Mouse (Mus musculus): ENCODE measurements around the gene Foxa3. TPM values are rescaled to one million over a fixed set of nuclear protein-coding genes. Genes with fewer than 3 reads are reported as not detected.

The Foxa3 gene
- polyA plus RNA-seq, 1 experiment from 2014 or later: 0.17 TPM

DNA sequence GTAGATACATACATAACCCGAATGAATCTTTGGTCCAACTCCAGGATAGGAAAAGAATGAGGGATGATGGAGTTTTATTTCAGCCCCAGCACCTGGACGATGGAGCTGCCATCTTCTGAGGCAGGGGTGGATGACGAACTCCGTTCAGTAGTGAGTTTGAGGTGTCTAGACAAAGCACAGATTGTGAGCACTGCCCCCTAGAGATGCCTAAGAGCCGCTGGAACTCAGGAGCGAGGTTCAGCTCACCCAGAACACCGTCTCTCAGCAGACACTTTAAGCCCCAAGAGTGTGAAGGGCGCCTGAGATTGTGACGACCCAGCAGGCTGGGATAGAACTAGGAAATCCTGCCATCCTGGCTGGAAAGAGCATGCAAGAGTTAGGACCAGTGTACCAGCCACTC lies 24.5 kb downstream of the Foxa3 start:
- no peak overlapping the region for H3K4me2 ChIP-seq (ENCODE audit: low read depth, low read length)
- 46% methylated on average over 9 of the region's 9 CpGs for WGBS
- ATAC-seq (replicated peaks; ENCODE audit: extremely low read depth, insufficient read depth, low FRiP score): no peak
- H3K36me3 ChIP-seq (ENCODE audit: control insufficient read depth, insufficient read depth): peaks cover 6% of the 10 kb centered on the region; the same call in 1 of the 2 replicates
- H3K4me3 ChIP-seq (ENCODE audit: low read length): no peak overlapping the region
- peaks cover 1% of the 10 kb centered on the region; the same call in 1 of the 2 replicates for H3K27me3 ChIP-seq (ENCODE audit: control insufficient read depth, insufficient read depth, low read length)
- H3K4me1 ChIP-seq (ENCODE audit: control insufficient read depth, insufficient read depth, low read length): peaks cover 20% of the 10 kb centered on the region
- H3K27ac ChIP-seq (ENCODE audit: low read length): no peak overlapping the region
- no peak overlapping the region for H3K9ac ChIP-seq (ENCODE audit: low read length)
- no peaks in the 10 kb centered on the region for H3K9me3 ChIP-seq (replicated peaks; ENCODE audit: control insufficient read depth, low read length)

- H3K4me2 ChIP-seq (ENCODE audit: low read depth, low read length): no peak overlapping the region
- H3K27ac ChIP-seq (ENCODE audit: low read length): no peak overlapping the region
- peaks cover 10% of the 10 kb centered on the region; the same call in 1 of the 2 replicates for H3K4me1 ChIP-seq (ENCODE audit: control insufficient read depth, insufficient read depth, low read length)
- ATAC-seq (replicated peaks; ENCODE audit: extremely low read depth, insufficient read depth, low FRiP score): no peak
- peaks cover 6% of the 10 kb centered on the region; the same call in 1 of the 2 replicates for H3K36me3 ChIP-seq (ENCODE audit: control insufficient read depth, insufficient read depth)
- H3K27me3 ChIP-seq (ENCODE audit: control insufficient read depth, insufficient read depth, low read length): peaks cover 15% of the 10 kb centered on the region
- H3K9ac ChIP-seq (ENCODE audit: low read length): no peak overlapping the region
- H3K9me3 ChIP-seq (replicated peaks; ENCODE audit: control insufficient read depth, low read length): no peaks in the 10 kb centered on the region
- no peak overlapping the region for H3K4me3 ChIP-seq (ENCODE audit: low read length)
- 88% methylated on average over 5 of the region's 5 CpGs for WGBS
These were observed 30.3 kb downstream of the Foxa3 start for GRCm38 (mm10) chr7:18993036-18993435.

DNA sequence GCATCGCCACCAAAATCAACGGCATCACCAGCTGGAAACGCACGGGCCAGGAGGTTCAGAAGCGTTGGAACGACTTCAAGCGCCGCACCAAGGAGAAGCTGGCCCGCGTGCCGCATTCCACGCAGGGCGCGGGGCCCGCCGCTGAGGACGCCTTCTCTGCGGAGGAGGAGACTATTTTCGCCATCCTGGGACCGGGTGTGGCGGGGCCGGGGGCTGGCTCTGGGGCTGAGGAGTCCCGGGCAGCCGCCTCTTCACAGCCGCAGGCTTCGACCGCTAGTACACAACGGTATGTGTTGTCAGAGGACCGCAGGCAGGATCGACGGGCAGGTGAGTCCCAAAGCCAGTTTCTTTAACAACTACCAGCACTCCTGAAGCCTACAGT lies 31.1 kb downstream of the Foxa3 start:
- Histone ChIP-seq H3K27me3 (ENCODE audit: control insufficient read depth, insufficient read depth, low read length) (peaks cover 15% of the 10 kb centered on the region), H3K27ac (ENCODE audit: low read length) (no peak overlapping the region), H3K9me3 (replicated peaks; ENCODE audit: control insufficient read depth, low read length) (no peaks in the 10 kb centered on the region), H3K9ac (ENCODE audit: low read length) (peak overlapping the region; percentile 64), H3K4me1 (ENCODE audit: control insufficient read depth, insufficient read depth, low read length) (peaks cover 10% of the 10 kb centered on the region; the same call in 1 of the 2 replicates), H3K4me2 (ENCODE audit: low read depth, low read length) (peak overlapping the region; percentile 78), H3K36me3 (ENCODE audit: control insufficient read depth, insufficient read depth) (peaks cover 6% of the 10 kb centered on the region; the same call in 1 of the 2 replicates), H3K4me3 (ENCODE audit: low read length) (peak overlapping the region; percentile 46)
- WGBS: 2% methylated on average over 31 of the region's 31 CpGs
- no peak for ATAC-seq (replicated peaks; ENCODE audit: extremely low read depth, insufficient read depth, low FRiP score)

GRCm38 (mm10) chr7:18991660-18992293 lies 31.6 kb downstream of the Foxa3 start:
- H3K4me2 ChIP-seq (ENCODE audit: low read depth, low read length): peak overlapping the region; percentile 78
- peaks cover 6% of the 10 kb centered on the region; the same call in 1 of the 2 replicates for H3K36me3 ChIP-seq (ENCODE audit: control insufficient read depth, insufficient read depth)
- peak overlapping the region; percentile 46 for H3K4me3 ChIP-seq (ENCODE audit: low read length)
- peaks cover 10% of the 10 kb centered on the region; the same call in 1 of the 2 replicates for H3K4me1 ChIP-seq (ENCODE audit: control insufficient read depth, insufficient read depth, low read length)
- no peaks in the 10 kb centered on the region for H3K9me3 ChIP-seq (replicated peaks; ENCODE audit: control insufficient read depth, low read length)
- H3K27ac ChIP-seq (ENCODE audit: low read length): no peak overlapping the region
- 0 out of 2 replicates have a peak, but pooled peaks have one; percentile 0 for ATAC-seq (replicated peaks; ENCODE audit: extremely low read depth, insufficient read depth, low FRiP score)
- WGBS: 2% methylated on average over 59 of the region's 59 CpGs
- peaks cover 15% of the 10 kb centered on the region for H3K27me3 ChIP-seq (ENCODE audit: control insufficient read depth, insufficient read depth, low read length)
- H3K9ac ChIP-seq (ENCODE audit: low read length): peak overlapping the region; percentile 64

DNA sequence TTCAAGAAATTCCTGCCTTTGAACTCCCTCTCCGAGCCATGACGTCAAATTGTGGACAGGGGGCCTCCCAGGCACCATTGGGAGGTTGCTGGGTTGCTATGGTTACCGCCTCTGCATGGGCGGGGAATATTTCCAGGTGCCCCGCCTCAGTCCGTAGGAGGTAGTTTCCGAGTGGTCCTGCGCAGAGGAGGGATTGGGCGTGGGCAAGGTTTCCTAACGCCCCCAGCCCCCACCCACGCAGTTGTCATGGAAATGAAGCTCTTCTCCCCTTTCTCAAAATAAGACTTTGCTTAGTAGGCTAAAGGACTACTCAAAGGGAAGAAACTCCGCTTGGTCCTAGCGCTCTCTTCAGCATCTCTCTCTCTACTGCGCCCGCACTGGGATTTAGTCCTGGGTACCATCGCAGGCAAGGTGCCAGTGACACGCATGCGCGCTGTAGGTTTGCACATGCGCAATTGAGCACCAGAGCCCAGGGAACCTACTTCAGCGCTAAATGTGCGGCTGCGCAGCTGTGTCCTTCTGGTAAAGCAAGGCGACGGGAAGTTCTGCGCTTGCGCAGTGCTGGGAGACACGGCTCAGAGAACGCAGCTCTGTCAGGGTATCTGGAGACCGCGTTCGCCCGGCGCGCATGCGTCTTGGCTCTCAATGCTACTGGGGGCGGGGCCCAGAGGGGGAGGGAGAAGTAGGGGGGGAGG lies 32.6 kb downstream of the Foxa3 start, which contains the start of gene Mypop:
Gene Mypop, plus strand, starts transcription at position 645 of the 695 bp plus-strand sequence.
- Histone ChIP-seq H3K4me2 (ENCODE audit: low read depth, low read length) (peak within 1 kb of the TSS; percentile 78), H3K36me3 (ENCODE audit: control insufficient read depth, insufficient read depth) (peaks cover 3% of the 10 kb centered on the region; the same call in 1 of the 2 replicates), H3K27ac (ENCODE audit: low read length) (peak within 1 kb of the TSS; percentile 69), H3K4me1 (ENCODE audit: control insufficient read depth, insufficient read depth, low read length) (peaks cover 10% of the 10 kb centered on the region; the same call in 1 of the 2 replicates), H3K9ac (ENCODE audit: low read length) (peak within 1 kb of the TSS; percentile 64), H3K4me3 (ENCODE audit: low read length) (peak within 1 kb of the TSS; percentile 46), H3K9me3 (replicated peaks; ENCODE audit: control insufficient read depth, low read length) (no peaks in the 10 kb centered on the region), H3K27me3 (ENCODE audit: control insufficient read depth, insufficient read depth, low read length) (peaks cover 15% of the 10 kb centered on the region)
- peak; percentile 94 for ATAC-seq (replicated peaks; ENCODE audit: extremely low read depth, insufficient read depth, low FRiP score)
- under 1% methylated on average over 35 of the region's 37 CpGs for WGBS

- H3K27me3 ChIP-seq (ENCODE audit: control insufficient read depth, insufficient read depth, low read length): peaks cover 15% of the 10 kb centered on the region
- 0 out of 2 replicates have a peak, but pooled peaks cover under 1% of the 10 kb centered on the region for H3K36me3 ChIP-seq (ENCODE audit: control insufficient read depth, insufficient read depth)
- peak overlapping the region; percentile 46 for H3K4me3 ChIP-seq (ENCODE audit: low read length)
- H3K9me3 ChIP-seq (replicated peaks; ENCODE audit: control insufficient read depth, low read length): no peaks in the 10 kb centered on the region
- peak overlapping the region; percentile 78 for H3K4me2 ChIP-seq (ENCODE audit: low read depth, low read length)
- H3K9ac ChIP-seq (ENCODE audit: low read length): no peak overlapping the region
- no peak for ATAC-seq (replicated peaks; ENCODE audit: extremely low read depth, insufficient read depth, low FRiP score)
- no peak overlapping the region for H3K27ac ChIP-seq (ENCODE audit: low read length)
- 9% methylated on average over 5 of the region's 5 CpGs for WGBS
- peaks cover 10% of the 10 kb centered on the region; the same call in 1 of the 2 replicates for H3K4me1 ChIP-seq (ENCODE audit: control insufficient read depth, insufficient read depth, low read length)
These were observed 33.3 kb downstream of the Foxa3 start for GRCm38 (mm10) chr7:18989995-18990394.

DNA sequence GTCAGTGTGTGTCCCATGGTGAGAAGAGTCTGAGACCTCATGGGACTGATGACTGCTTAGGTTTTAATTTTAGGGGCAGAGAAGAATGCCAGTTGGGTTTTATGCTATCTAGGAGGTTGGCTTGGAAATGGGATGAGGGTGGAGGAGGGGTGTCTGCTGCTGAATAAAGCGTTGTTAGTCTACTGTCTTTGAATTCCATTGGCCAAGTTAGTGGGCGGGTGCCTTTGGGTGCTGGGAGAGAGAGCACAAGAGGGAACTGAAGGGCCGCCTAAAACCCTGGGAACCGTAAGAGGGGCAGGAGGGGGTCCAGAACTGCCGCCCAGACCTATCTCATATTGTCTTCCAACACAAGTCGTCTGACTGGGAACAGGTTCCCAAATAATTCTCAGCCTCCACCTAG lies 34.6 kb downstream of the Foxa3 start:
- Histone ChIP-seq H3K27me3 (ENCODE audit: control insufficient read depth, insufficient read depth, low read length) (peaks cover 13% of the 10 kb centered on the region), H3K4me3 (ENCODE audit: low read length) (no peak overlapping the region), H3K9me3 (replicated peaks; ENCODE audit: control insufficient read depth, low read length) (no peaks in the 10 kb centered on the region), H3K4me1 (ENCODE audit: control insufficient read depth, insufficient read depth, low read length) (peaks cover 10% of the 10 kb centered on the region; the same call in 1 of the 2 replicates), H3K9ac (ENCODE audit: low read length) (no peak overlapping the region), H3K36me3 (ENCODE audit: control insufficient read depth, insufficient read depth) (no peaks in the 10 kb centered on the region), H3K27ac (ENCODE audit: low read length) (no peak overlapping the region), H3K4me2 (ENCODE audit: low read depth, low read length) (no peak overlapping the region)
- WGBS: 59% methylated on average over 6 of the region's 6 CpGs
- no peak for ATAC-seq (replicated peaks; ENCODE audit: extremely low read depth, insufficient read depth, low FRiP score)

- Histone ChIP-seq H3K27ac (ENCODE audit: low read length) (no peak overlapping the region), H3K9ac (ENCODE audit: low read length) (no peak overlapping the region), H3K9me3 (replicated peaks; ENCODE audit: control insufficient read depth, low read length) (no peaks in the 10 kb centered on the region), H3K4me2 (ENCODE audit: low read depth, low read length) (no peak overlapping the region), H3K36me3 (ENCODE audit: control insufficient read depth, insufficient read depth) (no peaks in the 10 kb centered on the region), H3K4me1 (ENCODE audit: control insufficient read depth, insufficient read depth, low read length) (peaks cover 10% of the 10 kb centered on the region; the same call in 1 of the 2 replicates), H3K27me3 (ENCODE audit: control insufficient read depth, insufficient read depth, low read length) (peaks cover 11% of the 10 kb centered on the region), H3K4me3 (ENCODE audit: low read length) (no peak overlapping the region)
- ATAC-seq (replicated peaks; ENCODE audit: extremely low read depth, insufficient read depth, low FRiP score): no peak
- 56% methylated on average over 13 of the region's 13 CpGs for WGBS
These were observed 35.6 kb downstream of the Foxa3 start for GRCm38 (mm10) chr7:18987747-18988146.

DNA sequence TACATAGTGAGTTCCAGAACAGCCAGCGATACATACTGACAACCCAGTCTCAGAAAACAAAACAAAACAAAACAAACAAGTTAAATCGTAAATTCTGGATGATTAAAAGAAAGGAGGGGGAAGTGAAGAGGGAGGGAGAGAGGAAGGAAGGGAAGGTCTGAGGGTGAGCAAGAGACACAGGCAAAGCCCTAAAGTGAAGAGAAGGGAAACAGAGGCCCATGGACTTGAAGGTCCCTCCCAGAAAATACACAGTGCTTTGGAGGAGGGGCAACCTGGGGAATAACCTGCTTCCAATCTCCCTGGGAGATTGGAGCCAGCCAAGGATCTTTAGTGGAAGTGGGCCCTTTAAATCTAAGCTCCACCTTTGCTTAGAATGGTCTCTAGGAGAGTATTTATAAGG lies 36.2 kb downstream of the Foxa3 start, which contains the start of gene Nanos2:
Gene Nanos2, plus strand, starts transcription at position 301 of the 400 bp plus-strand sequence.
- Histone ChIP-seq H3K27me3 (ENCODE audit: control insufficient read depth, insufficient read depth, low read length) (peaks cover 8% of the 10 kb centered on the region; the same call in 1 of the 2 replicates), H3K4me2 (ENCODE audit: low read depth, low read length) (no peak within 1 kb of the TSS), H3K9me3 (replicated peaks; ENCODE audit: control insufficient read depth, low read length) (no peaks in the 10 kb centered on the region), H3K9ac (ENCODE audit: low read length) (no peak within 1 kb of the TSS), H3K27ac (ENCODE audit: low read length) (no peak within 1 kb of the TSS), H3K4me3 (ENCODE audit: low read length) (no peak within 1 kb of the TSS), H3K4me1 (ENCODE audit: control insufficient read depth, insufficient read depth, low read length) (peaks cover 9% of the 10 kb centered on the region; the same call in 1 of the 2 replicates), H3K36me3 (ENCODE audit: control insufficient read depth, insufficient read depth) (no peaks in the 10 kb centered on the region)
- no peak for ATAC-seq (replicated peaks; ENCODE audit: extremely low read depth, insufficient read depth, low FRiP score)
- 53% methylated on average over 2 of the region's 2 CpGs for WGBS
